Mouse (Mus musculus) adipocyte (in vitro differentiated cells): ENCODE results near the gene Bank1.

Experiments
- DNase-seq: peaks from one replicate; pipeline ENCODE4 v3.0.0-alpha.2; 2016; ENCODE audit warnings: low spot score

The Bank1 gene

DNA sequence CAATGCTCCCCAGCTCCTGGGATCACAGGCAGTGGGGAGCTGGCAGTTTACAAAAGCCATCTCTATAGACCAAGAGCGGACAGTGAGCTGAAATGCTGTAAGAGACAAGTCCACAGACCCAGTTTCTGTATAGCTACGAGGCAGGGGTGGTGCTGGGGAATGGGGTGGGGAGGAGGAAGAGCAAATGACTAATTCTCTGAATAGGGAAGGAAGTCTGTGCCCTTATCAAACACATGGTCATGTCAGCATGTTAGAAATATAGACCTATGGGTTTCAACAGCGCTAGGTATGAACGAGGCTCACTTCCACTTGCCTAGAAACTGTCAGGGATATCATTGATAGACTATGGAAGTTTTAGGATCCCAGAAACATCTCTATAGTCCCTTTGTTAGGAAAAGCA, 73.0 kb downstream of the Bank1 start:
- DNase-seq, result no peak

GRCm38 (mm10) chr3:136251578-136251977, 74.3 kb downstream of the Bank1 start:
- DNase-seq, result no peak

DNA sequence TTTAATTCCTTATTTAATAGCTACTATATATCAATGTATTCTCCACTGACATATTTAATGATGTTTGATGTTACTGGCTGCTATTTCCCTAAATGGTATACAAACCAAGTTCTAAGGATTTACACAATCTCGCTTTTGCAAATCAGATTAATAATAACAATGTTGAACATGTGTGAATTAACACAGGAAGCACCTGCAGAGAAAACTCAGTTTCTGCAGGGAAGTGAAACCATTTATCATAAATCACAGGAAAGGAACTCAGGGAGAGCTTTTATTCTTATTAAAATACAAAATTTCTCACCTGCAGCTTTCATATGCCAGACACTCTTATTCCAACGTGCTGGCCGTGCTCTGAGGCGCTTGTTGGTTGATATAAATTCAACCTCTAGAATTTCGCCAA, 78.5 kb downstream of the Bank1 start:
- DNase-seq, result no peak

DNA sequence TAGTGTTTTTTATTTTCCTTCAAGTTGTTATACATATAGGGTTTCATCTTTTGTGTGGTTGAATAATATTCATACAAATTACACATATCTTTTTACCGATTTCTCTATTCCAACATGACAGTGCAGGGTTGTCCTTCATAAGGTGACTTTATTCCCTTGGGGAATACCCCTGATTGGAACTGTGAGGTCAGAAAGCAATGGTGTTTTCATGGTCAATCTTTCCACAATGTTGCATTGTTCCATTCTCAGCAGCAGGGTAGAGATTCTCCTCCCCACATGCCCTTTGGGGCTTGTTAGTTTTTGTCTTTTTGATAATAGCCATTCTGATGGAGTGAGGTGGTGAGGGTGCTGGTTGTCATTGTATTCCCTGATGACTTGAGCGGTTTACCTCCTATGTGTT, 80.9 kb downstream of the Bank1 start:
- DNase-seq, result no peak

GRCm38 (mm10) chr3:136238790-136239189, 87.1 kb downstream of the Bank1 start:
- no peak for DNase-seq

DNA sequence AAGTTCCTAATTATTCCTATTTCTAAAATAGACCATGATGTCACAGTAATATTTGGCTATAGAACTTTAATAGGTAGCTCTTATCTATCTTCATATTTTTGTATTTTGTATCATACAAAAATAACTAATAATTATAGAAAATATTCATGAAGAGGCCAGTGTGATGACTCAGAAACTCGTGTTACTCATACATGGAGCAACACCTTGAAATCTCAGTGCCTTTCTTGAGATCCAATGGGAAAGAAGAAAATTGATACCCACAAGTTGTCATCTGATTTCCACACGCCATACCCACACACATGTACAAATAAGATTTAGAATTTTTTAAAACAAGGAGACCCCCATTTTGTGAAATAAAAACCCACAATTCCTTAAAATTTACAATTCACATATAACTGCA, 92.4 kb downstream of the Bank1 start:
- DNase-seq, result no peak

DNA sequence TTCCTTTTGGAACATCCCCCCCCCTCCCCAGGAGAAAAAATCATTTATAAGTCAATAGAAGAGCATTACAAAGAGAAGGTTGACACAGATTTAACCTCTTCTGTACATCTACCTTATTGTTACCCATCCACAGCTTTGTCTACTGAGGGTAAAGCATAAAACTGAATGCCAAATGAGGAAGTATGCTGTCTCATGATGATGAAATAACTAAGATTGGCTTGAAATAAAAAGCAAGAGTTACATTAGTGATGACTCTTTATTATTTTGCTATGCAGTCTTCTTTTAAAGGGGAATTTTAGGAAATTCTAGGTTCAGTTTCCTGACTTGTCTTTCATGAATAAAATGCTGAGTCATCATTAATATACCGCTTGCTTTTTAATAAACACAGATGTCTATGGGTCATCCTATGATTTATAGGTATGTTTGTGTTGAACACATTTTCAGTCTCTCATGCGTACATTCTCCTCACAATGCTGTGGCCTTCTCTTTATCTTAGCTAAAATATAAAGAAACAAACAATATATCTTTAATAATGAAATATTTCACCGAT, 95.2 kb downstream of the Bank1 start:
- no peak for DNase-seq

- DNase-seq, result no peak
Observed at GRCm38 (mm10) chr3:136189661-136190228, 136.1 kb downstream of the Bank1 start.

GRCm38 (mm10) chr3:136186548-136187113, 139.2 kb downstream of the Bank1 start:
- no peak for DNase-seq

DNA sequence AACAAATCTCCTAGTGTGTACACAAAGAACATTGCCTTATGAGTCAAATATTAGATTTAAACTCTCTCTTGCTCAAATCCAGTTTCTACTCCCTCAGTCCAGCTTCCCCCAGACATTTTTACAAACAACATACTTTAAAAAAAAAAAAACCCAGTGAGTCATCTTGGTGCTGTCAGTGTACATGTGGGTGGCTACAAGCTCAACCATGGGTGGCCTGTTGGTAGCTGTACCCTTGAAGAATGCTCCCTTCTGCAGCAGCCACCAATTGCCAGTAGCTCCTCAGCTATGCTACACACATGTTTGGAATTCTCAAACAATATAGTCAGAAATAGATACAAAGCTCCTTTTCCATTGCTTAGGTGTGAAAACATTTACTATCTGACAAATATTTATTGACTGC, 154.2 kb downstream of the Bank1 start:
- no peak for DNase-seq

- no peak for DNase-seq
Observed at GRCm38 (mm10) chr3:136168071-136168470, 157.8 kb downstream of the Bank1 start.

DNA sequence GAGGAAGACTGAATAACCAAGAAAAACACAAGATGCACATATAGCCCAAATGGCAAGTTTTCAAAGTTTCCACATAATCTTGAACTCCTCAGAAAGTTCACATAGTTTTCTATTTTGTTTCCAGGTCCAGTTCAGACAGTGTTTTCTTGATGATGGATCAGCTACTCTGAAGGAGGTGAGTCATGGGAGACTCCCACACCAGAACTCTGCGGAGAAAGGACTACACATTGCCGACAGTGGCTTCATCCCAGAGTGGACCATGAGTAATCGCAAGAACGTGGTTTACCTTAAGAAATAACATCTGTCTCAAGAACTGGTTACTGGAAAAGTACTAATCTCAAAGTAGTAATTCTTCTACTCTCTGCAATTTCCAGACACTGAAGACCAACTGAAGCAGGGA, 159.2 kb downstream of the Bank1 start:
- peak; percentile 60 for DNase-seq

DNA sequence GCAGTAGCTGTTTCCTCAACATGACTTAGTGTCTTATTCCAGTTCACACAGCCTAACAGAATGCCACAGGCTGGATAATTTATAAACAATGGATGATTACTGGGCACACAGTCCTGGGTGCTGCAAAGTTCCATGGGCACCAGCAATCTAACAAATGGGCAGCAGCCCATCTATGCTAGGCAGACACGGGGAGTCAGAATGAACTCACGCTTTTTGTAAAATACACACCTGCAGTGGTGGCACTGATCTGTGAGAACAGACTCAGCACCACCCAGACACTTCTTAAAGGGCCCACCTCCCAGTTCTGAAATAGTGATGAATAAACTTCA, 159.9 kb downstream of the Bank1 start:
- DNase-seq, result no peak

- no peak for DNase-seq
Observed at GRCm38 (mm10) chr3:136165167-136166032, 160.5 kb downstream of the Bank1 start.

DNA sequence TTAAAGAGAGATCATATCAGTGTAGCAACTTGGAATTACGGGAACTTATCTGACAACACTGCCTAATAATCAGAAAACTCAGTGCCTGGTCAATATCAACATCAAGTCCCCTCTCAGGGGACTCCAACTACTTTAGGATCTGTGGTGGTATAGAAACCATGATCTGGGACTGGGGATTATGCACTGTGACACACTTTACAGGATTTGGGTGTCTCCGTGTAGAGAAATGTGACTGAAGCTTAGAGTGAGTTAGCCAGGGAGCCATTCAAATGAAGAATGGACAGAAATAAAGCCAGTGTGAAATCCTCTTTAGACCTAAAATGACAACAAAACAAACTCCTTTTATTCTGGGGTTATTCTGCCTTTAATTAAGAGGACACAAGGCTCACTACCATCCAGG, 167.8 kb downstream of the Bank1 start:
- DNase-seq, result no peak

- no peak for DNase-seq
Observed at GRCm38 (mm10) chr3:136155555-136155954, 170.3 kb downstream of the Bank1 start.

GRCm38 (mm10) chr3:136150886-136151285, 175.0 kb downstream of the Bank1 start:
- peak; percentile 37 for DNase-seq

GRCm38 (mm10) chr3:136147166-136147565, 178.7 kb downstream of the Bank1 start:
- DNase-seq, result no peak

DNA sequence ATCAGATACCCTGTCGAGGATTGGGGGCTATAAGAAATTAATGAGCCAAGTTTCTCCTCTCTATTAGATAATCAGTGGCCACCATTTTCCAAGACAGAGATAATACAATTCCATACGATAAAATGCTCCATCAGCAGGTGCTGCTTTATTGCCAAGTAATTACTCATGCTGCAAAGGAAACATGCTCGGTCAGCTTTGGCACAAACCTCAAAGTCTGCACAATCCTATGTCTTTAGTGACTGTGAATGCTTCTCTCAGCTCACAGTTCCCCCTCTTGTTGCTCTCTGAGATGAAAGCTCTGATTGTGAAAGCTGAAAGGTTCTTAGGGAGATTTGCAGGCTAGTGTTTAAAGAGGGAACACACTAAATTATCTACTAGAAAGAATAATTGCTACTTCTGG, 193.9 kb downstream of the Bank1 start:
- DNase-seq, result no peak

DNA sequence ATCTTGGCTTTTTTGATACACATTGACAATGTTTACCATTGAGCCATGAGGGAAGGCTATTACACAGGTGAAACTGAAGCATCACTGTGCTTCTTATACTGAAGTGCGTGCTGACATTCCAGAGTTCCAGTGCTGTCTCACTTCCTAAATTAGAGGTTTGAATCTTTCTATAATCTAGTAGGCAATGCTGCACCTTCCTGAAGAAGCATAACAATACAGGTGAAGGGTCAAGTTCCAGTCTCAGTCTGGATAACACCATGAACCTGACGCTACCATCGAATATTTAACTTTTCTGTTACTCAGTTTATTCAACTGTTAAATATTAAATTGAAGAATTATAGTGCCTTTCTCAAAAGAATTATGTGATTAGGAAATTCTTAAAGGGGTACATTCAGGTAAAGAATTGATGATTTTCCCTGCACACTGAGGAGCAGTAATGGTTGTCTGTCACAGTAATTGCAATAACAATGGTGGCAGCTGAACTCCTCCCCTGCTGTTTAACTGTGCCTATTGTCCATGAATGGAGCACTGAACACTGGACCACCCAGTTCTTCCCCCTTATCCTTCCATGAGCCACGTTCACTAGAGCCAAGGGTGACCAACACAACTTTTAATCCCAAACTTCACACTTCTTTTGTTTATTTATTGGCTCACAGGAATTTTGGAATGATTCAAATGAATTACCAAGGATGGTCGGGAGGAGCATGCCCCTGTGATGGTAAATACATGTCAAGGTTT, 210.2 kb downstream of the Bank1 start:
- DNase-seq, result no peak

DNA sequence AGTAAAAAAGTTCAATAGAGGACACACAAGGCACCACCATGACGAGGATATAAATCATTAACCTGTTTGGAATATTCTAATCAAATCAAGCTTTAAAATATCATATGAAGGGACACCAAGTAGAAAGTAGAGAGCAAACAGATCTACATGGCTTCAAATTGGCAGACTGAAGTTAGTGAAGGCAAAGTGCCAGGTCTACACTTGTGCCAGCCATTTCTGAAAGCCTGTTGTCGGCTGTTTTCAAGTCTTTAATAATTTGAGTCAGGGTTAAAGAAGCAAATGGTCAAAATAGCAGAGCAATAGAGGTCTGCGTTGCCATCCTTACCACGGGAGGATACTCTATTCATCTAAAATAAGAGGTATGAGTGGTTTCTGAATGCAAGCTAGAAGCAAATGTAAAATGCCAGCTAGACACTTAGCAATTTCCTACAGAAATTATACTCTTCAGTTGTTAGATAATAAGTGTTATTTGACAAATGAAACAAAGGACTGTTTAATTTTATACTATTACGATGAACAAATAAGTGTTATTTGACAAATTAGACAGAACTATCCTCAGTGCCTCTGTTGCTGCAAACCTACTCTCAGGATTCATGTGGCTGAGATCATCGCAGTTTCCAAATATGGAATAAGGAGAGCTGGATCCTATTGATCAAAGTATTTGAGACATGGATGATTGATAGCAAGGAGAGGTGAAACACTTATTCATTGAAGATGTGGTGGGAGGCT, 216.3 kb downstream of the Bank1 start:
- DNase-seq, result peak; percentile 71

- DNase-seq, result no peak
Observed at GRCm38 (mm10) chr3:136106452-136106851, 219.4 kb downstream of the Bank1 start.
